In the genomic region with DNA sequence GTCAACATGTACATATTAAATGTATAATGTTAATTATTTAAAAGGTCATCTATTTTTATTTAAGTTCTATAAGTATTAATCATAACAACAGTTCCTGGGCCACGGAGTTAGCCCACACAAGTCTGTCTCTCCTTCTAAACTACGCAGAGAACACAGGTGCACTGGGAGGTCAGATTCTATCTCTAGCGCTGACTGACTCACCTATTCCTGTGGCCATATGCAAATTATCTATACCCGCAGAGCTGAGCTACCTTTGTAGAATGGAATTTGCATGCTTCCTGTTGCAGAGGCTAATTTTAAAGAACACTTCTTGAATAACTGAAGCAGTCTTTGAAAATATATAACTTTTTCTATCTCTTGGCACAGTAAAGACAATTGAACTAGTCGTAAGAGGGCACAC, we compare ENCODE assay signal across 39 mouse cellular contexts. TPM values are rescaled to one million over a fixed set of nuclear protein-coding genes. Genes with fewer than 3 reads are reported as not detected.
A peak's percentile ranks its signal among the peaks of the same experiment; 100 is the strongest.
DNase-seq lines count a peak whose midpoint lies in the region; ATAC-seq and TF ChIP-seq lines count a peak whose summit lies in the region.
"Had no signal": no experiment of that assay in that cellular context is flagged by ENCODE, and none has a peak within 500 bp of the region (broad histone marks: within the 10 kb centered on the region; RNA-seq: fewer than 3 reads in every experiment).

No protein-coding gene starts in this region.

- H3K27ac ChIP-seq in kidney, embryonic 15.5 days = no peak overlapping the region
- no peak overlapping the region for H3K27ac ChIP-seq in stomach, embryonic 16.5 days (ENCODE audit: low read length)
- no peak overlapping the region for H3K27ac ChIP-seq in gastrocnemius, adult 2 months
- H3K27ac ChIP-seq: embryonic facial prominence, embryonic 12.5 days; forebrain, embryonic 15.5 days; hindbrain, embryonic 10.5 days; hindbrain, embryonic 15.5 days; intestine, embryonic 15.5 days; limb, embryonic 13.5 days; midbrain, embryonic 12.5 days; neural tube, embryonic 13.5 days had no signal

- no peak for TF ChIP-seq CTCF in gastrocnemius, adult 2 months (IDR thresholded peaks at IDR 0.05)

- no peaks in the 10 kb centered on the region for H3K9me3 ChIP-seq in kidney, embryonic 15.5 days (replicated peaks)
- no peaks in the 10 kb centered on the region for H3K9me3 ChIP-seq in stomach, embryonic 16.5 days (replicated peaks; ENCODE audit: control insufficient read depth, low read length)
- H3K9me3 ChIP-seq: embryonic facial prominence, embryonic 12.5 days; forebrain, embryonic 15.5 days; G1E; hindbrain, embryonic 10.5 days; hindbrain, embryonic 15.5 days; intestine, embryonic 15.5 days; limb, embryonic 13.5 days; megakaryocyte, embryonic 14.5 days; midbrain, embryonic 12.5 days; neural tube, embryonic 13.5 days had no signal

- H3K9ac ChIP-seq in kidney, embryonic 15.5 days = no peak overlapping the region
- H3K9ac ChIP-seq in stomach, embryonic 16.5 days (ENCODE audit: low read length) = no peak overlapping the region
- H3K9ac ChIP-seq: embryonic facial prominence, embryonic 12.5 days; forebrain, embryonic 15.5 days; hindbrain, embryonic 15.5 days; intestine, embryonic 15.5 days; limb, embryonic 13.5 days; liver, postnatal 0 days; midbrain, embryonic 12.5 days; neural tube, embryonic 13.5 days had no signal

- H3K4me2 ChIP-seq in kidney, embryonic 15.5 days = no peak overlapping the region
- H3K4me2 ChIP-seq in stomach, embryonic 16.5 days (ENCODE audit: low read depth, low read length) = no peak overlapping the region
- H3K4me2 ChIP-seq: embryonic facial prominence, embryonic 12.5 days; forebrain, embryonic 15.5 days; hindbrain, embryonic 15.5 days; intestine, embryonic 15.5 days; limb, embryonic 13.5 days; liver, embryonic 11.5 days; midbrain, embryonic 12.5 days; neural tube, embryonic 13.5 days had no signal

- WGBS in kidney, embryonic 15.5 days = 74% methylated on average over 5 of the region's 5 CpGs
- WGBS in stomach, embryonic 16.5 days = 65% methylated on average over 5 of the region's 5 CpGs

- ATAC-seq in kidney, embryonic 15.5 days (replicated peaks; ENCODE audit: low FRiP score) = 0 out of 2 replicates have a peak, but pooled peaks have one; percentile 66
- peak; percentile 98 for ATAC-seq in activated CD4-positive, CD25-positive, alpha-beta regulatory T cell, adult 4 months
- peak; percentile 66; the same call in 1 of the 2 replicates for ATAC-seq in stomach, embryonic 16.5 days (ENCODE audit: insufficient read depth, low FRiP score)
- ATAC-seq: forebrain, embryonic 15.5 days; intestine, embryonic 15.5 days; liver, postnatal 0 days had no signal

- intact Hi-C loops in gastrocnemius, adult 2 months (cut with DNase I) = no loop called here

- no peaks in the 10 kb centered on the region for H3K36me3 ChIP-seq in kidney, embryonic 15.5 days
- no peaks in the 10 kb centered on the region for H3K36me3 ChIP-seq in stomach, embryonic 16.5 days (ENCODE audit: control insufficient read depth, insufficient read depth, low read length)
- H3K36me3 ChIP-seq: embryonic facial prominence, embryonic 12.5 days; forebrain, embryonic 15.5 days; G1E; hindbrain, embryonic 10.5 days; hindbrain, embryonic 15.5 days; intestine, embryonic 15.5 days; limb, embryonic 13.5 days; midbrain, embryonic 12.5 days; neural tube, embryonic 13.5 days had no signal

- H3K4me3 ChIP-seq in kidney, embryonic 15.5 days (replicated peaks) = no peak overlapping the region
- no peak overlapping the region for H3K4me3 ChIP-seq in stomach, embryonic 16.5 days (replicated peaks; ENCODE audit: low read length)
- H3K4me3 ChIP-seq in gastrocnemius, adult 2 months = no peak overlapping the region
- H3K4me3 ChIP-seq: embryonic facial prominence, embryonic 12.5 days; forebrain, embryonic 15.5 days; hindbrain, embryonic 10.5 days; hindbrain, embryonic 15.5 days; intestine, embryonic 15.5 days; limb, embryonic 13.5 days; megakaryocyte, embryonic 14.5 days; midbrain, embryonic 12.5 days; myocyte; neural tube, embryonic 13.5 days had no signal

- DNase-seq in kidney, adult 11 months = no peak
- peak; percentile 57 for DNase-seq in CD4-positive helper T cell, adult 2 months (ENCODE audit: low read depth, low spot score)
- no peak for DNase-seq in adrenal gland, adult 8-10 months
- no peak for DNase-seq in gastrocnemius, adult 2 months
- no peak for DNase-seq in cerebellum, adult 18-20 months
- DNase-seq: adrenal gland, adult 2 months; cerebellum, adult 9-10 months; embryo, embryonic 11 days; gastrocnemius, postnatal 14 days; heart, postnatal 14 days; kidney, adult 8-10 months; kidney, postnatal 4 days; liver, postnatal 0 days; lung, postnatal 4 days; thymus, postnatal 14 days had no signal

- no peaks in the 10 kb centered on the region for H3K27me3 ChIP-seq in kidney, embryonic 15.5 days
- H3K27me3 ChIP-seq in stomach, embryonic 16.5 days (ENCODE audit: control insufficient read depth, insufficient read depth, low read length) = no peaks in the 10 kb centered on the region
- H3K27me3 ChIP-seq: embryonic facial prominence, embryonic 12.5 days; forebrain, embryonic 15.5 days; hindbrain, embryonic 15.5 days; intestine, embryonic 15.5 days; limb, embryonic 13.5 days; megakaryocyte, embryonic 14.5 days; midbrain, embryonic 12.5 days; neural tube, embryonic 13.5 days had no signal

- no peaks in the 10 kb centered on the region for H3K4me1 ChIP-seq in kidney, embryonic 15.5 days
- no peaks in the 10 kb centered on the region for H3K4me1 ChIP-seq in stomach, embryonic 16.5 days (ENCODE audit: control insufficient read depth, insufficient read depth, low read length)
- H3K4me1 ChIP-seq: embryonic facial prominence, embryonic 12.5 days; hindbrain, embryonic 10.5 days; hindbrain, embryonic 15.5 days; intestine, embryonic 15.5 days; limb, embryonic 13.5 days; megakaryocyte, embryonic 14.5 days; midbrain, embryonic 12.5 days; neural tube, embryonic 13.5 days had no signal

RNA-seq across cellular contexts. Expression of a gene that starts 4.5 kb away (rescaled TPM):
- not detected in 2 replicates for polyA plus RNA-seq in kidney, embryonic 15.5 days (2015; fragmentation: Nextera tagmentation; extraction: Ambion mirVana)
- under 1 TPM; 0.09 to 0.13 TPM for polyA plus RNA-seq in activated CD4-positive, CD25-positive, alpha-beta regulatory T cell, adult 4 months (2017; shearing (Covaris generic))
- polyA plus RNA-seq in stomach, embryonic 16.5 days (2015; fragmentation: Nextera tagmentation; extraction: Ambion mirVana) = 2.3 and 4.5 TPM in 2 replicates
- not detected for total RNA-seq in adrenal gland, adult 8-10 months (2022)
- total RNA-seq in gastrocnemius, adult 2 months (2021) = not detected
- total RNA-seq: adrenal gland, adult 2 months; G1E; gastrocnemius, postnatal 14 days; granulocyte monocyte progenitor cell, adult 5-6 weeks; heart, postnatal 14 days; layer of hippocampus, adult 8-10 months; layer of hippocampus, postnatal 25 days; left cerebral cortex, adult 8-10 months; left cerebral cortex, postnatal 36 days; midbrain, postnatal 0 days had no signal
- polyA plus RNA-seq: adrenal gland, adult 2 months; embryonic facial prominence, embryonic 12.5 days; forebrain, embryonic 15.5 days; G1E; heart, embryonic 14.5 days; hindbrain, embryonic 10.5 days; hindbrain, embryonic 15.5 days; intestine, embryonic 15.5 days; limb, embryonic 13.5 days; liver, embryonic 11.5 days; liver, postnatal 0 days; lung, embryonic 16.5 days; midbrain, embryonic 12.5 days; midbrain, postnatal 0 days; myocyte; neural tube, embryonic 13.5 days; stomach, embryonic 14.5 days had no signal
